In the genomic region with DNA sequence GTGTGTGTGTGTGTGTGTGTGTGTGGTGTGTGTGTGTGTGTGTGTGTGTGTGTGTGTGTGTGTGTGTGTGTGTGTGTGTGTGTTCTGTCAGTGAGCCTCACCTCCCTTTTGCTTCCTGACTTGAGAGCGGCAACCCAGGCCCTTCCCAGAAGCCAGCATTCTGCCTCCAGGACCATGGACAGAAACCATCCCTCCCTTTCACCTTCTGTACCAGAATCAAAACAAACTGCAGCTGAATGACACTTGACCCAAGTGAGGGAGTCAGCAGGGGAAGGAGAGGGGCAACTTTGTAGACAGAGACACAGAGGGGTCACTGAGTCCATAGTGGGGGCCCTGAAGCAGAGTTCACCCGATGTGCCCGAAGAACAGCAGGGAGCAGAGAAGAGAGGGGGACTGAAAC, we compare ENCODE assay signal across 13 mouse cellular contexts. TPM values are rescaled to one million over a fixed set of nuclear protein-coding genes. Genes with fewer than 3 reads are reported as not detected.
DNase-seq lines count a peak whose midpoint lies in the region; ATAC-seq lines count a peak whose summit lies in the region.
"Had no signal": no experiment of that assay in that cellular context is flagged by ENCODE, and none has a peak within 500 bp of the region (broad histone marks: within the 10 kb centered on the region; RNA-seq: fewer than 3 reads in every experiment).

No protein-coding gene starts in this region.

- no peaks in the 10 kb centered on the region for H3K9me3 ChIP-seq in heart, embryonic 12.5 days (replicated peaks)
- H3K9me3 ChIP-seq in midbrain, embryonic 10.5 days (replicated peaks), result no peaks in the 10 kb centered on the region
- no peaks in the 10 kb centered on the region for H3K9me3 ChIP-seq in midbrain, embryonic 14.5 days (ENCODE audit: control insufficient read depth, low read length)
- H3K9me3 ChIP-seq: embryonic facial prominence, embryonic 15.5 days; heart, embryonic 15.5 days; lung, embryonic 15.5 days had no signal

- WGBS in heart, embryonic 12.5 days, result 30% methylated on average over 3 of the region's 3 CpGs
- WGBS in midbrain, embryonic 10.5 days, result 49% methylated on average over 3 of the region's 3 CpGs
- 51% methylated on average over 3 of the region's 3 CpGs for WGBS in midbrain, embryonic 14.5 days

- H3K4me1 ChIP-seq in heart, embryonic 12.5 days (replicated peaks), result no peaks in the 10 kb centered on the region
- peaks cover 18% of the 10 kb centered on the region for H3K4me1 ChIP-seq in midbrain, embryonic 10.5 days
- peaks cover 11% of the 10 kb centered on the region for H3K4me1 ChIP-seq in midbrain, embryonic 14.5 days (ENCODE audit: control insufficient read depth, insufficient read depth, low read length)

- DNase-seq in heart, postnatal 4 days, result peak; percentile 61
- DNase-seq in midbrain, embryonic 10.5 days (ENCODE audit: low spot score), result peak; percentile 19
- no peak for DNase-seq in midbrain, embryonic 14.5 days
- peak; percentile 74 for DNase-seq in embryo, embryonic 10.5 days (ENCODE audit: low spot score)
- peak; percentile 66 for DNase-seq in mesoderm, embryonic 11.5 days (ENCODE audit: low read depth, low spot score)
- DNase-seq in left cerebral cortex, adult 9 months (ENCODE audit: low spot score in 2 of 2), result no peak
- DNase-seq: thymus, postnatal 36 days had no signal

- no peak for ATAC-seq in heart, embryonic 12.5 days (ENCODE audit: insufficient number of reproducible peaks, low FRiP score)
- ATAC-seq in midbrain, embryonic 14.5 days (ENCODE audit: low FRiP score, low TSS enrichment), result no peak
- ATAC-seq in inflammation-experienced regulatory T-cells, adult 6 months, result no peak
- ATAC-seq: activated CD4-positive, CD25-positive, alpha-beta regulatory T cell, adult 4 months had no signal

- H3K4me3 ChIP-seq in heart, embryonic 12.5 days, result no peak overlapping the region
- H3K4me3 ChIP-seq in midbrain, embryonic 10.5 days, result no peak overlapping the region
- H3K4me3 ChIP-seq in midbrain, embryonic 14.5 days (replicated peaks; ENCODE audit: low read depth, low read length), result no peak overlapping the region
- H3K4me3 ChIP-seq: embryonic facial prominence, embryonic 15.5 days; heart, embryonic 15.5 days; lung, embryonic 15.5 days had no signal

- H3K4me2 ChIP-seq in heart, embryonic 12.5 days, result no peak overlapping the region
- no peak overlapping the region for H3K4me2 ChIP-seq in midbrain, embryonic 14.5 days (ENCODE audit: low read length)
- H3K4me2 ChIP-seq: embryonic facial prominence, embryonic 15.5 days; heart, embryonic 15.5 days; lung, embryonic 15.5 days had no signal

- no peaks in the 10 kb centered on the region for H3K36me3 ChIP-seq in heart, embryonic 12.5 days
- H3K36me3 ChIP-seq in midbrain, embryonic 10.5 days, result no peaks in the 10 kb centered on the region
- no peaks in the 10 kb centered on the region for H3K36me3 ChIP-seq in midbrain, embryonic 14.5 days (ENCODE audit: control insufficient read depth, insufficient read depth, low read length)
- H3K36me3 ChIP-seq: embryonic facial prominence, embryonic 15.5 days; heart, embryonic 15.5 days; lung, embryonic 15.5 days had no signal

- H3K27me3 ChIP-seq in heart, embryonic 12.5 days (replicated peaks), result peaks cover 11% of the 10 kb centered on the region; the same call in 1 of the 2 replicates
- no peaks in the 10 kb centered on the region for H3K27me3 ChIP-seq in midbrain, embryonic 10.5 days (ENCODE audit: low read depth, poor library complexity, severe bottlenecking)
- H3K27me3 ChIP-seq in midbrain, embryonic 14.5 days (ENCODE audit: control insufficient read depth, insufficient read depth, low read length), result no peaks in the 10 kb centered on the region
- H3K27me3 ChIP-seq: embryonic facial prominence, embryonic 15.5 days; heart, embryonic 15.5 days; lung, embryonic 15.5 days had no signal

- no peak overlapping the region for H3K9ac ChIP-seq in heart, embryonic 12.5 days
- H3K9ac ChIP-seq in midbrain, embryonic 14.5 days (replicated peaks; ENCODE audit: low read length), result no peak overlapping the region
- H3K9ac ChIP-seq: embryonic facial prominence, embryonic 15.5 days; heart, embryonic 15.5 days; lung, embryonic 15.5 days had no signal

- H3K27ac ChIP-seq in heart, embryonic 12.5 days (ENCODE audit: poor library complexity, severe bottlenecking), result no peak overlapping the region
- H3K27ac ChIP-seq in midbrain, embryonic 10.5 days (replicated peaks), result no peak overlapping the region
- no peak overlapping the region for H3K27ac ChIP-seq in midbrain, embryonic 14.5 days (replicated peaks; ENCODE audit: low read depth, low read length)
- H3K27ac ChIP-seq: embryonic facial prominence, embryonic 15.5 days; heart, embryonic 15.5 days; lung, embryonic 15.5 days had no signal

RNA-seq across cellular contexts. Expression of gene Cacna2d4, which starts 3.3 kb away (rescaled TPM):
- not detected for total RNA-seq in heart, postnatal 4 days (2021)
- not detected in 2 replicates for polyA plus RNA-seq in heart, embryonic 12.5 days (2016; fragmentation: Nextera tagmentation; extraction: Ambion mirVana)
- 0.12 TPM in 1 of 2 replicates, not detected in the other for polyA plus RNA-seq in midbrain, embryonic 10.5 days (2016; fragmentation: Nextera tagmentation; extraction: Ambion mirVana)
- polyA plus RNA-seq in midbrain, embryonic 14.5 days (2014; fragmentation: Nextera tagmentation; extraction: Ambion mirVana), result 0.30 and 0.58 TPM in 2 replicates
- polyA plus RNA-seq in inflammation-experienced regulatory T-cells, adult 6 months (2017; shearing (Covaris generic)), result 1 to 10 TPM; 4.5 to 8.3 (median 6.9) TPM
- polyA plus RNA-seq: heart, embryonic 15.5 days had no signal

RNA-seq across cellular contexts. Expression of gene Cacna1c, which starts 36.8 kb away (rescaled TPM):
- 100 to 1,000 TPM; 233 to 249 TPM for total RNA-seq in heart, postnatal 4 days (2021)
- polyA plus RNA-seq in heart, embryonic 12.5 days (2016; fragmentation: Nextera tagmentation; extraction: Ambion mirVana), result 58.1 and 63.4 TPM in 2 replicates
- polyA plus RNA-seq in midbrain, embryonic 10.5 days (2016; fragmentation: Nextera tagmentation; extraction: Ambion mirVana), result 1.4 and 1.5 TPM in 2 replicates
- polyA plus RNA-seq in midbrain, embryonic 14.5 days (2014; fragmentation: Nextera tagmentation; extraction: Ambion mirVana), result 7.1 and 9.6 TPM in 2 replicates
- 1 to 10 TPM in 1 of 3 experiments, not detected in 2; 1.1 TPM for polyA plus RNA-seq in inflammation-experienced regulatory T-cells, adult 6 months (2017; shearing (Covaris generic))

RNA-seq across cellular contexts. Expression of gene Dcp1b, which starts 58.0 kb away (rescaled TPM):
- total RNA-seq in heart, postnatal 4 days (2021), result 1 to 10 TPM; 4.4 to 4.5 TPM
- polyA plus RNA-seq in heart, embryonic 12.5 days (2016; fragmentation: Nextera tagmentation; extraction: Ambion mirVana), result 6.3 TPM in 2 replicates
- polyA plus RNA-seq in midbrain, embryonic 10.5 days (2016; fragmentation: Nextera tagmentation; extraction: Ambion mirVana), result 10.5 and 13.8 TPM in 2 replicates
- 15.6 and 16.6 TPM in 2 replicates for polyA plus RNA-seq in midbrain, embryonic 14.5 days (2014; fragmentation: Nextera tagmentation; extraction: Ambion mirVana)
- polyA plus RNA-seq in inflammation-experienced regulatory T-cells, adult 6 months (2017; shearing (Covaris generic)), result 10 to 100 TPM; 15.7 to 16.9 (median 15.8) TPM

Comparison
In these comparisons a context has a peak if more than half of its experiments do, and no peak if none do; other contexts are left out.
1. DNase-seq: peak in heart, postnatal 4 days (single experiment), midbrain, embryonic 10.5 days (single experiment), embryo, embryonic 10.5 days (single experiment) and mesoderm, embryonic 11.5 days (single experiment); none in midbrain, embryonic 14.5 days (single experiment) and left cerebral cortex, adult 9 months (0 of 2).